ENCODE assay signal across 8 mouse cellular contexts in the genomic region with DNA sequence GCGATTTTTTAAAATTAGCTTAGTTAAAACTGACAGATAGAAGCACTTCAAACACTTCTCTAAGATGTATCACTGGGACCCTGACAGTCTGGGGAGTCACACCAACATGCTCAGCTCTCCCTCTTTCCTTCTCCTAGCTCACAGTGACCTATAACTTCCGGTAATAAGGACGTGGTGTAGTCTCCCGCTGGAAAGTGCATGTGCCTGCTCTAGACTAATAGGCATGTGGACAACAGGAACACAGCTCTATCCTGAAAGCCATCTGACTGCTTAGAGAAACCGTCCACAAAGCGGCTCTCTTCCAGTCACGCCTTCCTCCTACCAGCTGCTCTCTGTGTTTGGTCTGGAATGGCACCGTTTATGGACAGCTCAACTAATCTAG. TPM values are rescaled to one million over a fixed set of nuclear protein-coding genes. Genes with fewer than 3 reads are reported as not detected.
DNase-seq lines count a peak whose midpoint lies in the region; ATAC-seq lines count a peak whose summit lies in the region.

No protein-coding gene starts in this region.

- H3K4me1 ChIP-seq in hindbrain, embryonic 10.5 days (replicated peaks): peaks cover 50% of the 10 kb centered on the region
- peaks cover 3% of the 10 kb centered on the region for H3K4me1 ChIP-seq in hindbrain, embryonic 11.5 days (replicated peaks; ENCODE audit: control insufficient read depth, insufficient read depth, low read length)
- peaks cover 37% of the 10 kb centered on the region for H3K4me1 ChIP-seq in embryonic facial prominence, embryonic 14.5 days (ENCODE audit: control insufficient read depth, insufficient read depth, low read length)
- H3K4me1 ChIP-seq in intestine, embryonic 16.5 days (ENCODE audit: control insufficient read depth, insufficient read depth, low read length): peaks cover 28% of the 10 kb centered on the region

- 72% methylated on average over 8 of the region's 8 CpGs for WGBS in hindbrain, embryonic 10.5 days
- WGBS in hindbrain, embryonic 11.5 days: 61% methylated on average over 8 of the region's 8 CpGs
- WGBS in embryonic facial prominence, embryonic 14.5 days: 18% methylated on average over 8 of the region's 8 CpGs
- 38% methylated on average over 8 of the region's 8 CpGs for WGBS in intestine, embryonic 16.5 days

- peaks cover 22% of the 10 kb centered on the region for H3K36me3 ChIP-seq in hindbrain, embryonic 10.5 days
- no peaks in the 10 kb centered on the region for H3K36me3 ChIP-seq in hindbrain, embryonic 11.5 days (ENCODE audit: control insufficient read depth, insufficient read depth, low read length)
- H3K36me3 ChIP-seq in embryonic facial prominence, embryonic 14.5 days (ENCODE audit: control insufficient read depth, insufficient read depth, low read length): peaks cover 15% of the 10 kb centered on the region
- H3K36me3 ChIP-seq in intestine, embryonic 16.5 days (ENCODE audit: control insufficient read depth, insufficient read depth, low read length): no peaks in the 10 kb centered on the region

- no peaks in the 10 kb centered on the region for H3K27me3 ChIP-seq in hindbrain, embryonic 10.5 days (ENCODE audit: insufficient read depth, poor library complexity, severe bottlenecking)
- H3K27me3 ChIP-seq in hindbrain, embryonic 11.5 days (ENCODE audit: control insufficient read depth, insufficient read depth, low read length): no peaks in the 10 kb centered on the region
- no peaks in the 10 kb centered on the region for H3K27me3 ChIP-seq in embryonic facial prominence, embryonic 14.5 days (replicated peaks; ENCODE audit: control insufficient read depth, insufficient read depth, low read length)
- no peaks in the 10 kb centered on the region for H3K27me3 ChIP-seq in intestine, embryonic 16.5 days (replicated peaks; ENCODE audit: control insufficient read depth, insufficient read depth, low read length)

- no peak for ATAC-seq in hindbrain, embryonic 11.5 days (ENCODE audit: low FRiP score)
- peak; percentile 24; the same call in 1 of the 2 replicates for ATAC-seq in embryonic facial prominence, embryonic 14.5 days (ENCODE audit: low read depth)
- peak; percentile 26 for ATAC-seq in intestine, embryonic 16.5 days

- no peak overlapping the region for H3K9ac ChIP-seq in hindbrain, embryonic 11.5 days (ENCODE audit: low read depth, low read length)
- H3K9ac ChIP-seq in embryonic facial prominence, embryonic 14.5 days (ENCODE audit: low read depth, low read length): peak overlapping the region; percentile 28; the same call in 1 of the 2 replicates
- peak overlapping the region; percentile 54; the same call in 1 of the 2 replicates for H3K9ac ChIP-seq in intestine, embryonic 16.5 days (ENCODE audit: low read depth, low read length)

- H3K9me3 ChIP-seq in hindbrain, embryonic 10.5 days: no peaks in the 10 kb centered on the region
- H3K9me3 ChIP-seq in hindbrain, embryonic 11.5 days (ENCODE audit: control insufficient read depth, low read length): no peaks in the 10 kb centered on the region
- H3K9me3 ChIP-seq in embryonic facial prominence, embryonic 14.5 days (ENCODE audit: control insufficient read depth, low read length): no peaks in the 10 kb centered on the region
- H3K9me3 ChIP-seq in intestine, embryonic 16.5 days (ENCODE audit: control insufficient read depth, low read length): no peaks in the 10 kb centered on the region

- peak overlapping the region; percentile 45; the same call in 1 of the 2 replicates for H3K27ac ChIP-seq in hindbrain, embryonic 10.5 days
- H3K27ac ChIP-seq in hindbrain, embryonic 11.5 days (ENCODE audit: low read depth, low read length): no peak overlapping the region
- H3K27ac ChIP-seq in embryonic facial prominence, embryonic 14.5 days (replicated peaks; ENCODE audit: low read depth, low read length): peak overlapping the region; percentile 88
- peak overlapping the region; percentile 71 for H3K27ac ChIP-seq in intestine, embryonic 16.5 days (ENCODE audit: low read length)

- DNase-seq in hindbrain, embryonic 10.5 days (ENCODE audit: low spot score): no peak
- DNase-seq in hindbrain, embryonic 11.5 days (ENCODE audit: low spot score): no peak
- peak; percentile 77 for DNase-seq in 3T3-L1 (ENCODE audit: low read depth, low spot score)
- DNase-seq in embryonic facial prominence, embryonic 14.5 days (ENCODE audit: low spot score): peak; percentile 76
- DNase-seq in yolk sac, embryonic 10.5 days (ENCODE audit: low spot score): peak; percentile 10
- DNase-seq in testis, postnatal 14 days (ENCODE audit: low spot score): no peak
- DNase-seq in cerebellum, postnatal 4 days (ENCODE audit: low spot score in 2 of 2): no peak

- no peak overlapping the region for H3K4me2 ChIP-seq in hindbrain, embryonic 11.5 days (replicated peaks; ENCODE audit: low read depth, low read length)
- H3K4me2 ChIP-seq in embryonic facial prominence, embryonic 14.5 days (ENCODE audit: low read depth, low read length): peak overlapping the region; percentile 52
- peak overlapping the region; percentile 49 for H3K4me2 ChIP-seq in intestine, embryonic 16.5 days (ENCODE audit: low read depth, low read length)

- no peak overlapping the region for H3K4me3 ChIP-seq in hindbrain, embryonic 10.5 days
- no peak overlapping the region for H3K4me3 ChIP-seq in hindbrain, embryonic 11.5 days (ENCODE audit: low read depth, low read length)
- peak overlapping the region; percentile 21; the same call in 1 of the 2 replicates for H3K4me3 ChIP-seq in embryonic facial prominence, embryonic 14.5 days (ENCODE audit: low read depth, low read length)
- peak overlapping the region; percentile 28 for H3K4me3 ChIP-seq in intestine, embryonic 16.5 days (ENCODE audit: low read length)

RNA-seq across cellular contexts. Expression of a gene that starts 16.6 kb away (rescaled TPM):
- polyA plus RNA-seq in hindbrain, embryonic 10.5 days (2016; fragmentation: Nextera tagmentation; extraction: Ambion mirVana): 12.1 and 12.8 TPM in 2 replicates
- 6.6 and 6.7 TPM in 2 replicates for polyA plus RNA-seq in hindbrain, embryonic 11.5 days (2014; fragmentation: Nextera tagmentation; extraction: Ambion mirVana)
- 24.1 and 26.7 TPM in 2 replicates for polyA plus RNA-seq in embryonic facial prominence, embryonic 14.5 days (2014; fragmentation: Nextera tagmentation; extraction: Ambion mirVana)
- 9.1 and 10.5 TPM in 2 replicates for polyA plus RNA-seq in intestine, embryonic 16.5 days (2015; fragmentation: Nextera tagmentation; extraction: Ambion mirVana)

Comparison
In these comparisons a context has a peak if more than half of its experiments do, and no peak if none do; other contexts are left out.
1. DNase-seq: peak in 3T3-L1 (single experiment), embryonic facial prominence, embryonic 14.5 days (single experiment) and yolk sac, embryonic 10.5 days (single experiment); none in hindbrain, embryonic 10.5 days (single experiment), hindbrain, embryonic 11.5 days (single experiment), testis, postnatal 14 days (single experiment) and cerebellum, postnatal 4 days (0 of 2).
2. H3K4me3 ChIP-seq: peak in embryonic facial prominence, embryonic 14.5 days (single experiment) and intestine, embryonic 16.5 days (single experiment); none in hindbrain, embryonic 10.5 days (single experiment) and hindbrain, embryonic 11.5 days (single experiment).